Mouse (Mus musculus) erythroblast, embryonic 14.5 days (primary cell): ENCODE measurements around the gene Klhdc10.

ENCODE experiments used
- GATA1 ChIP-seq: IDR thresholded peaks from 2 replicates; pipeline ENCODE4 v1.6.1; 2012; ENCODE audit warnings: low read length, inconsistent platforms, mixed read lengths
- TAL1 ChIP-seq: IDR thresholded peaks from 3 replicates; pipeline ENCODE4 v1.6.1; 2012; ENCODE audit warnings: low read length, inconsistent platforms, mixed read lengths

GRCm38 (mm10) chr6:30486504-30486903 is 84.8 kb downstream of the Klhdc10 start:
- TF ChIP-seq TAL1, result no peak
- TF ChIP-seq GATA1, result no peak
